Mouse (Mus musculus) midbrain, postnatal 0 days (tissue): ENCODE measurements around the gene Msmp. TPM values are rescaled to one million over a fixed set of nuclear protein-coding genes. Genes with fewer than 3 reads are reported as not detected.

Experiments
- ATAC-seq: fragments of 200-750 bp; cut with Nextera tagmentation; 2 replicates; pipeline ENCODE4 v1.8.0; 2017; ENCODE audit warnings: moderate number of reproducible peaks, mild to moderate bottlenecking, moderate TSS enrichment, moderate library complexity; ENCODE audit not compliant: low FRiP score
- DNase-seq: peaks from one replicate; pipeline ENCODE4 v3.0.0-alpha.2; 2015; ENCODE audit warnings: low spot score
- H3K27ac ChIP-seq: fragments of 300-500 bp; sonication (generic); 2 replicates; pipeline ENCODE4 v1.5.1; 2014; ENCODE audit warnings: low read depth, mild to moderate bottlenecking, low read length, mixed read lengths
- H3K27me3 ChIP-seq: fragments of 300-500 bp; sonication (generic); 2 replicates; pipeline ENCODE4 v1.6.1; 2014; ENCODE audit warnings: low read length, control low read depth, mixed read lengths; ENCODE audit not compliant: insufficient read depth
- H3K36me3 ChIP-seq: fragments of 300-500 bp; sonication (generic); 2 replicates; pipeline ENCODE4 v1.6.1; 2014; ENCODE audit warnings: low read length, control low read depth, mixed read lengths; ENCODE audit not compliant: insufficient read depth
- H3K4me1 ChIP-seq: fragments of 300-500 bp; sonication (generic); 2 replicates; pipeline ENCODE4 v1.6.1; 2014; ENCODE audit warnings: mild to moderate bottlenecking, control low read depth, antibody characterized with exemption, low read length, mixed read lengths; ENCODE audit not compliant: insufficient read depth
- H3K4me2 ChIP-seq: fragments of 300-500 bp; sonication (generic); 2 replicates; pipeline ENCODE4 v1.6.1; 2014; ENCODE audit warnings: low read depth, mild to moderate bottlenecking, low read length, mixed read lengths; ENCODE audit not compliant: poor library complexity, severe bottlenecking
- H3K4me3 ChIP-seq: fragments of 300-500 bp; sonication (generic); 2 replicates; pipeline ENCODE4 v1.5.1; 2014; ENCODE audit warnings: low read depth, mild to moderate bottlenecking, low read length, moderate library complexity
- H3K9ac ChIP-seq: fragments of 300-500 bp; sonication (generic); replicated peaks from 2 replicates; pipeline ENCODE4 v1.6.1; 2014; ENCODE audit warnings: mild to moderate bottlenecking, low read length, moderate library complexity, mixed read lengths; ENCODE audit not compliant: poor library complexity, severe bottlenecking
- H3K9me3 ChIP-seq: fragments of 300-500 bp; sonication (generic); 2 replicates; pipeline ENCODE4 v1.6.1; 2016; ENCODE audit warnings: low read length, control low read depth
- CTCF ChIP-seq: IDR thresholded peaks from 2 replicates; pipeline ENCODE4 v1.5.1; 2016; ENCODE audit warnings: antibody characterized with exemption, mild to moderate bottlenecking
- WGBS: fragments of 180-500 bp; shearing (Covaris S2); extraction: QIAGEN DNeasy Blood & Tissue Kit; methylation state at CpG from one replicate; pipeline ENCODE4 v1.1.7; 2014; 5-methylcytosine and 5-hydroxymethylcytosine counted together
- microRNA-seq: library from miRNA; unstranded; fragments of <30 nt; microRNA quantifications from one replicate; pipeline ENCODE4, GENCODE M21; 2016; ENCODE audit warnings: borderline number of aligned reads
- polyA plus RNA-seq: library from polyadenylated mRNA; unstranded; fragments of >200 nt; fragmentation: Nextera tagmentation; extraction: Ambion mirVana; gene quantifications from 2 replicates; pipeline ENCODE4 v1.2.1, GENCODE M21; 2015
- total RNA-seq: library from RNA; depleted of rRNA; stranded (reverse); fragments of >200 nt; gene quantifications from 2 replicates; pipeline ENCODE4 v1.2.3, GENCODE M21; 2014; rRNA removed

The Msmp gene
- total and polyA plus RNA-seq, 2 experiments from 2014 or later = 2.5 TPM; not detected in 1

DNA sequence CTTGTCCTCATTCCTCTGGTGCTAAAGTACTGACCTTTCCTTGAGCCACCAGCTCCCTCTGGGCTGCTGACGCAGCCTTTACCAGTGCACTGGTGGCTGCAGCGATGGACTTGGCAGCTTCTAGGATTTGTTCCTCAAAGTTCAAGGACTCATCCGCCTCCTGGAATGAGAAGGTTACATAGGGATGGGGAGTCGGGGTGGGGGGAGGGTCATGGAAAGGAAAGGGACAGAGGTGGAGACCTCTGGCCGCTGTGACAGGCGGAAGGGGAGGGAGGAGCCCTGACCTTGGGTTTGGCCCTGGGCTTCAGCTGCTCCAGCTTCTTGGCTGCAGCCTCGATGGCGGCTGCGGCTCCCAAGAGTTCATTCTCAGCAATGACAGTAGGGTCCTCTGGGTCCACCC is 51.0 kb downstream of the Msmp start:
- ATAC-seq (no peak), DNase-seq (no peak)
- Histone ChIP-seq H3K4me1 (no peaks in the 10 kb centered on the region), H3K4me3 (no peak overlapping the region), H3K9ac (no peak overlapping the region), H3K36me3 (peaks cover 65% of the 10 kb centered on the region), H3K27me3 (no peaks in the 10 kb centered on the region), H3K27ac (no peak overlapping the region), H3K9me3 (no peaks in the 10 kb centered on the region), H3K4me2 (no peak overlapping the region)
- 95% methylated on average over 8 of the region's 9 CpGs for WGBS
- TF ChIP-seq CTCF = no peak

Small RNAs within 50 kb of the gene (microRNA-seq; reads per million reads assigned to microRNA genes)
- gene Gm25262 = not detected

Other genes with a start within 250 kb of the Msmp start
- 156 and 200 TPM in 2 replicates for gene Rusc2, start 202.5 kb downstream of the Msmp start, total RNA-seq
- 77.7 and 78.9 TPM in 2 replicates for gene Rusc2, start 202.5 kb downstream of the Msmp start, polyA plus RNA-seq
- 1.7 and 2.8 TPM in 2 replicates for gene Fam166b, start 155.4 kb downstream of the Msmp start, total RNA-seq
- gene Fam166b, start 155.4 kb downstream of the Msmp start, polyA plus RNA-seq = 1.6 and 2.2 TPM in 2 replicates
- 141 and 184 TPM in 2 replicates for gene Tesk1, start 142.6 kb downstream of the Msmp start, total RNA-seq
- gene Tesk1, start 142.6 kb downstream of the Msmp start, polyA plus RNA-seq = 17.2 and 18.9 TPM in 2 replicates
- gene Cd72, start 129.9 kb downstream of the Msmp start, total RNA-seq = not detected in 2 replicates
- 5.2 and 5.4 TPM in 2 replicates for gene Cd72, start 129.9 kb downstream of the Msmp start, polyA plus RNA-seq
- not detected in 2 replicates for gene Sit1, start 100.8 kb downstream of the Msmp start, total RNA-seq
- gene Sit1, start 100.8 kb downstream of the Msmp start, polyA plus RNA-seq = not detected in 2 replicates
- gene Ccdc107, start 91.6 kb downstream of the Msmp start, total RNA-seq = 74.0 and 77.4 TPM in 2 replicates
- 107 and 120 TPM in 2 replicates for gene Ccdc107, start 91.6 kb downstream of the Msmp start, polyA plus RNA-seq
- 1.3 and 16.1 TPM in 2 replicates for gene Arhgef39, start 84.8 kb downstream of the Msmp start, total RNA-seq
- 2.3 and 2.8 TPM in 2 replicates for gene Arhgef39, start 84.8 kb downstream of the Msmp start, polyA plus RNA-seq
- 0.05 and 0.52 TPM in 2 replicates for gene Car9, start 77.5 kb downstream of the Msmp start, total RNA-seq
- gene Car9, start 77.5 kb downstream of the Msmp start, polyA plus RNA-seq = 0.69 and 1.1 TPM in 2 replicates
- 1.5 and 3.1 TPM in 2 replicates for gene Tpm2, start 60.7 kb downstream of the Msmp start, total RNA-seq
- 6.2 and 6.6 TPM in 2 replicates for gene Tpm2, start 60.7 kb downstream of the Msmp start, polyA plus RNA-seq
- gene Creb3, start 22.2 kb downstream of the Msmp start, total RNA-seq = 45.4 and 50.4 TPM in 2 replicates
- gene Creb3, start 22.2 kb downstream of the Msmp start, polyA plus RNA-seq = 85.2 and 91.2 TPM in 2 replicates
- gene Tln1, start 21.8 kb downstream of the Msmp start, total RNA-seq = 41.3 and 44.4 TPM in 2 replicates
- 72.4 and 75.7 TPM in 2 replicates for gene Tln1, start 21.8 kb downstream of the Msmp start, polyA plus RNA-seq
- 20.6 and 22.6 TPM in 2 replicates for gene Rgp1, start 5.8 kb downstream of the Msmp start, total RNA-seq
- 12.3 and 12.4 TPM in 2 replicates for gene Rgp1, start 5.8 kb downstream of the Msmp start, polyA plus RNA-seq
- 29.3 and 56.4 TPM in 2 replicates for gene Gba2, start 5.6 kb downstream of the Msmp start, total RNA-seq
- gene Gba2, start 5.6 kb downstream of the Msmp start, polyA plus RNA-seq = 47.5 and 50.6 TPM in 2 replicates
- 28.2 and 30.5 TPM in 2 replicates for gene Npr2, start 47.4 kb upstream of the Msmp start, total RNA-seq
- 8.1 and 8.6 TPM in 2 replicates for gene Npr2, start 47.4 kb upstream of the Msmp start, polyA plus RNA-seq
- 9.3 and 10.2 TPM in 2 replicates for gene Spag8, start 69.1 kb upstream of the Msmp start, total RNA-seq
- gene Spag8, start 69.1 kb upstream of the Msmp start, polyA plus RNA-seq = 7.3 and 8.5 TPM in 2 replicates
- 51.6 and 60.7 TPM in 2 replicates for gene Hint2, start 72.0 kb upstream of the Msmp start, total RNA-seq
- 80.1 and 83.1 TPM in 2 replicates for gene Hint2, start 72.0 kb upstream of the Msmp start, polyA plus RNA-seq
- 28.7 and 30.0 TPM in 2 replicates for gene Tmem8b, start 84.5 kb upstream of the Msmp start, total RNA-seq
- gene Tmem8b, start 84.5 kb upstream of the Msmp start, polyA plus RNA-seq = 9.3 and 13.7 TPM in 2 replicates
- 0.09 TPM in 1 of 2 replicates, not detected in the other for gene Fam221b, start 84.7 kb upstream of the Msmp start, total RNA-seq
- gene Fam221b, start 84.7 kb upstream of the Msmp start, polyA plus RNA-seq = 1.4 and 1.5 TPM in 2 replicates
- 0.09 TPM in 1 of 2 replicates, not detected in the other for gene Olfr70, start 116.3 kb upstream of the Msmp start, total RNA-seq
- gene Olfr70, start 116.3 kb upstream of the Msmp start, polyA plus RNA-seq = not detected in 2 replicates
- not detected in 2 replicates for gene Olfr71, start 125.8 kb upstream of the Msmp start, total RNA-seq
- gene Olfr71, start 125.8 kb upstream of the Msmp start, polyA plus RNA-seq = not detected in 2 replicates
- 1.1 TPM in 2 replicates for gene Hrct1, start 142.7 kb upstream of the Msmp start, total RNA-seq
- gene Hrct1, start 142.7 kb upstream of the Msmp start, polyA plus RNA-seq = 0.72 and 1.1 TPM in 2 replicates
- not detected in 2 replicates for gene Spaar, start 145.5 kb upstream of the Msmp start, total RNA-seq
- gene Spaar, start 145.5 kb upstream of the Msmp start, polyA plus RNA-seq = 0.07 and 0.28 TPM in 2 replicates
- not detected in 2 replicates for gene Olfr159, start 186.5 kb upstream of the Msmp start, total RNA-seq
- not detected in 2 replicates for gene Olfr159, start 186.5 kb upstream of the Msmp start, polyA plus RNA-seq
- gene Olfr156, start 239.4 kb upstream of the Msmp start, total RNA-seq = not detected in 2 replicates
- not detected in 2 replicates for gene Olfr156, start 239.4 kb upstream of the Msmp start, polyA plus RNA-seq